Mouse (Mus musculus) heart, postnatal 0 days (tissue): Measurements from ENCODE around the gene 2010005H15Rik. TPM values are rescaled to one million over a fixed set of nuclear protein-coding genes. Genes with fewer than 3 reads are reported as not detected.
"Not testable (repeated sequence)": the region's sequence is repeated elsewhere in the genome, so short reads cannot be mapped to it uniquely, and the experiment has no call there.

ENCODE experiments used
- ATAC-seq: fragments of 200-750 bp; cut with Nextera tagmentation; 2 replicates; pipeline ENCODE4 v1.8.0; 2017; ENCODE audit warnings: low read depth, moderate number of reproducible peaks, moderate library complexity; ENCODE audit not compliant: insufficient read depth
- DNase-seq: peaks from one replicate; pipeline ENCODE4 v3.0.0-alpha.2; 2016; ENCODE audit warnings: low spot score
- H3K27ac ChIP-seq: fragments of 300-500 bp; sonication (generic); 2 replicates; pipeline ENCODE4 v1.5.1; 2014; ENCODE audit warnings: low read depth, mild to moderate bottlenecking
- H3K27me3 ChIP-seq: fragments of 300-500 bp; sonication (generic); 2 replicates; pipeline ENCODE4 v1.6.1; 2014; ENCODE audit warnings: low read length, mixed read lengths; ENCODE audit not compliant: control insufficient read depth, insufficient read depth
- H3K36me3 ChIP-seq: fragments of 300-500 bp; sonication (generic); replicated peaks from 2 replicates; pipeline ENCODE4 v1.6.1; 2014; ENCODE audit warnings: low read length, mixed read lengths; ENCODE audit not compliant: control insufficient read depth, insufficient read depth
- H3K4me1 ChIP-seq: fragments of 300-500 bp; sonication (generic); 2 replicates; pipeline ENCODE4 v1.6.1; 2014; ENCODE audit warnings: antibody characterized with exemption; ENCODE audit not compliant: control insufficient read depth, insufficient read depth
- H3K4me2 ChIP-seq: fragments of 300-500 bp; sonication (generic); 2 replicates; pipeline ENCODE4 v1.6.1; 2014; ENCODE audit warnings: low read depth, mild to moderate bottlenecking, low read length, moderate library complexity
- H3K4me3 ChIP-seq: fragments of 300-500 bp; sonication (generic); 2 replicates; pipeline ENCODE4 v1.5.1; 2014; ENCODE audit warnings: low read depth, low read length
- H3K9ac ChIP-seq: fragments of 300-500 bp; sonication (generic); replicated peaks from 2 replicates; pipeline ENCODE4 v1.6.1; 2014; ENCODE audit warnings: low read depth, low read length, mixed read lengths
- H3K9me3 ChIP-seq: fragments of 300-500 bp; sonication (generic); replicated peaks from 2 replicates; pipeline ENCODE4 v1.6.1; 2016; ENCODE audit warnings: low read length; ENCODE audit not compliant: control insufficient read depth
- CTCF ChIP-seq: IDR thresholded peaks from 2 replicates; pipeline ENCODE4 v1.5.1; 2016; ENCODE audit warnings: antibody characterized with exemption, control low read depth, low read depth
- EP300 ChIP-seq: IDR thresholded peaks from 2 replicates; pipeline ENCODE4 v1.6.1; 2016; ENCODE audit warnings: antibody characterized with exemption, low read depth
- WGBS: fragments of 180-500 bp; shearing (Covaris S2); extraction: QIAGEN DNeasy Blood & Tissue Kit; methylation state at CpG from one replicate; pipeline ENCODE4 v1.1.7; 2014; 5-methylcytosine and 5-hydroxymethylcytosine counted together
- polyA plus RNA-seq: library from polyadenylated mRNA; unstranded; fragments of >200 nt; fragmentation: Nextera tagmentation; extraction: Ambion mirVana; gene quantifications from 2 replicates; pipeline ENCODE4 v1.2.1, GENCODE M21; 2015
- total RNA-seq: library from RNA; depleted of rRNA; stranded (reverse); fragments of >200 nt; gene quantifications from 2 replicates; pipeline ENCODE4 v1.2.3, GENCODE M21; 2014; ENCODE audit warnings: low replicate concordance; rRNA removed

Gene 2010005H15Rik
- total and polyA plus RNA-seq, 2 experiments from 2014 or later, result 0.48 TPM; not detected in 1

DNA sequence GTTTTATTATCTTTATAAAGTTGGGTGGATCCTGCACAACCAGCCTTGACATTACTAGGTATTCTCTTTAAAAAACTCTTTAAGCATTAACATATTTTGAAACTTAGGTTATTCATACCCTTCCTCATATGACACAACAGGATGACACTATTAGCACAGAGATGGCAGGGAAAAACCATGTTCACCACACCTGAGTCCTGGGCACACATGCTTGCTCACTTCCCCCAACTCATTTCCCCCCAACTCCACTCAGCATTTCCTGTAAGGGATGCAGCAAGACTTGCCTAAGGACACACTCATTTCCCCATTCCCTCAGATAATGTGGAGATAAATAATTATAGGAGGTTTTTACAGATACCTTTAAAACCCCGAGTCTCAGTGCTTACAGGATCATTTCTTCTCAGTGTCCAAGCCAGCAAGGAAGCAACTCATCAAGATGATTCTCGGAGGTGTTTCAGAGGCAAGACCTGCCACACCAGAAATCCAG, 11.3 kb upstream of the 2010005H15Rik start, which contains the start of gene Gm5416:
Gene Gm5416 (plus strand): TSS at position 437 of the 487 bp plus-strand sequence.
- no peak for DNase-seq
- Histone ChIP-seq H3K4me2 (no peak within 1 kb of the TSS), H3K4me3 (no peak within 1 kb of the TSS), H3K36me3 (no peaks in the 10 kb centered on the region), H3K9ac (no peak within 1 kb of the TSS), H3K27me3 (no peaks in the 10 kb centered on the region), H3K27ac (no peak within 1 kb of the TSS), H3K4me1 (no peaks in the 10 kb centered on the region), H3K9me3 (no peaks in the 10 kb centered on the region)
- 62% methylated on average over 2 of the region's 2 CpGs for WGBS
- ATAC-seq, result no peak
- TF ChIP-seq CTCF (no peak), EP300 (no peak)

DNA sequence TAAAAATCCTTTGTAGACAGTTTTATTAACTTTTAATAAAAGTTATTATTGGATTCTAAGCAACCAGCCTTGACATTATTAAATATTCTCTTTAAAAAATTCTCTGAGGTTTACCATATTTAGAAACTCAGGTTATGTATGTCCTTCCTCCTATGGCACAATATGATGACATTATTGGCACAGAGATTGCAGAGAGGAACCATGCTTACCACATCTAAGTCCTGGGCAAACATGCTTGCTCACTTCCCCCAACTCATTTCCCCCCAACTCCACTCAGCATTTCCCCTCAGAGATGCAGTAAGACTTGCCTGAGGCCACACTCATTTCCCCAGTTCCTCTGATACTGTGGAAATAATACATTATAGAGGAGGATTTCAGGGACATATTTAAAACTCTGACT, 39.3 kb downstream of the 2010005H15Rik start:
- not testable (repeated sequence) for H3K4me1 ChIP-seq, H3K27ac ChIP-seq, DNase-seq, H3K9ac ChIP-seq, H3K4me3 ChIP-seq, H3K4me2 ChIP-seq, H3K36me3 ChIP-seq, H3K9me3 ChIP-seq, ATAC-seq, H3K27me3 ChIP-seq

DNA sequence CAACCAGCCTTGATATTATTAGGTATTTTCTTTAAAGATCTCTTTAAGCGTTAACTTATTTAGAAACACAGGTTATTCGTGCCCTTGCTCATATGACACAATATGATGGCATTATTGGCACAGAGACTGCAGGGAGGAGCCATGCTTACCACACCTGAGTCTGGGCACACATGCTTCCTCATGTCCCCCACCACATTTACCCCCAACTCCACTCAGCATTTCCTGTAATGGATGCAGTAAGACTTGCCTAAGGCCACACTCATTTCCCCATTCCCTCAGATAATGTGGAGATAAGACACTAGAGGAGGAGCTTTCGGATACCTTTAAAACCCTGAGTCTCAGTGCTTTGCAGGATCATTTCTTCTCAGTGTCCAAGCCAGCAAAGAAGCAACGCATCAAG, 55.5 kb downstream of the 2010005H15Rik start, which contains the start of gene Stfa1:
Gene Stfa1 (plus strand): TSS at position 156 of the 400 bp plus-strand sequence.
- not testable (repeated sequence) for H3K27me3 ChIP-seq, H3K4me3 ChIP-seq, H3K4me1 ChIP-seq, H3K4me2 ChIP-seq, ATAC-seq, DNase-seq, H3K9ac ChIP-seq, H3K9me3 ChIP-seq, H3K27ac ChIP-seq, H3K36me3 ChIP-seq
- 68% methylated on average over 4 of the region's 4 CpGs for WGBS

DNA sequence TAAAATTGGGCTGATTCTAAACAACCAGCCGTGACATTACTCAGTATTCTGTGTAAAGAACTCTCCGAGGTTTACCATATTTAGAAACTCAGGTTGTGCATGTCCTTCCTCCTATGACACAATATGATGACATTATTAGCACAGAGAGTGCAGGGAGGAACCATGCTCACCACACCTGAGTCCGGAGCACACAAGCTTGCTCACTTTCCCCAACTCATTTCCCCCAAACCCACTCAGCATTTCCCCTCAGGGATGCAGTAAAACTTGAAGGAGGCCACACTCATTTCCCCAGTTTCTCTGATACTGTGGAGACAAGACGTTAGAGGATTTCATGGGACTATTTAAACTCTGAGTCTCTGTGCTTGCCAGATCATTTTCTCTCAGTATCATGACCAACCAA, 67.9 kb downstream of the 2010005H15Rik start:
- no peak overlapping the region for H3K27ac ChIP-seq
- no peaks in the 10 kb centered on the region for H3K27me3 ChIP-seq
- ATAC-seq (no peak), DNase-seq (no peak)
- no peaks in the 10 kb centered on the region for H3K9me3 ChIP-seq
- TF ChIP-seq CTCF, result no peak
- no peak for TF ChIP-seq EP300
- WGBS, result 74% methylated on average over 4 of the region's 4 CpGs
- H3K4me2 ChIP-seq, result no peak overlapping the region
- H3K4me1 ChIP-seq, result no peaks in the 10 kb centered on the region
- no peaks in the 10 kb centered on the region for H3K36me3 ChIP-seq
- H3K4me3 ChIP-seq, result no peak overlapping the region
- no peak overlapping the region for H3K9ac ChIP-seq

Other genes starting within 250 kb of the 2010005H15Rik start
- 46.3 and 55.0 TPM in 2 replicates for gene Kpna1, start 242.7 kb upstream of the 2010005H15Rik start, total RNA-seq
- 29.4 and 37.3 TPM in 2 replicates for gene Kpna1, start 242.7 kb upstream of the 2010005H15Rik start, polyA plus RNA-seq
- gene Wdr5b, start 180.3 kb upstream of the 2010005H15Rik start, total RNA-seq, result 5.4 and 7.8 TPM in 2 replicates
- gene Wdr5b, start 180.3 kb upstream of the 2010005H15Rik start, polyA plus RNA-seq, result 5.8 and 6.8 TPM in 2 replicates
- gene Fam162a, start 149.9 kb upstream of the 2010005H15Rik start, total RNA-seq, result 126 and 370 TPM in 2 replicates
- 755 and 772 TPM in 2 replicates for gene Fam162a, start 149.9 kb upstream of the 2010005H15Rik start, polyA plus RNA-seq
- 20.9 and 28.4 TPM in 2 replicates for gene Ccdc58, start 149.8 kb upstream of the 2010005H15Rik start, total RNA-seq
- gene Ccdc58, start 149.8 kb upstream of the 2010005H15Rik start, polyA plus RNA-seq, result 79.2 and 82.6 TPM in 2 replicates
- not detected in 2 replicates for gene Csta1, start 90.2 kb upstream of the 2010005H15Rik start, total RNA-seq
- gene Csta1, start 90.2 kb upstream of the 2010005H15Rik start, polyA plus RNA-seq, result not detected in 2 replicates
- gene Stfa2l1, start 64.7 kb upstream of the 2010005H15Rik start, total RNA-seq, result 1.3 TPM in 1 of 2 replicates, not detected in the other
- 1.7 and 2.4 TPM in 2 replicates for gene Stfa2l1, start 64.7 kb upstream of the 2010005H15Rik start, polyA plus RNA-seq
- gene Gm5483, start 37.3 kb upstream of the 2010005H15Rik start, total RNA-seq, result not detected in 2 replicates
- gene Gm5483, start 37.3 kb upstream of the 2010005H15Rik start, polyA plus RNA-seq, result 3.1 and 4.5 TPM in 2 replicates
- gene Gm5416, start 11.1 kb upstream of the 2010005H15Rik start, total RNA-seq, result not detected in 2 replicates
- gene Gm5416, start 11.1 kb upstream of the 2010005H15Rik start, polyA plus RNA-seq, result 0.89 TPM in 2 replicates
- 2.0 and 13.4 TPM in 2 replicates for gene Stfa1, start 55.5 kb downstream of the 2010005H15Rik start, total RNA-seq
- 5.8 and 7.1 TPM in 2 replicates for gene Stfa1, start 55.5 kb downstream of the 2010005H15Rik start, polyA plus RNA-seq
- gene BC117090, start 112.9 kb downstream of the 2010005H15Rik start, total RNA-seq, result not detected in 2 replicates
- gene BC117090, start 112.9 kb downstream of the 2010005H15Rik start, polyA plus RNA-seq, result not detected in 2 replicates
- gene BC100530, start 146.3 kb downstream of the 2010005H15Rik start, total RNA-seq, result 12.9 TPM in 1 of 2 replicates, not detected in the other
- gene BC100530, start 146.3 kb downstream of the 2010005H15Rik start, polyA plus RNA-seq, result 4.7 TPM in 2 replicates
- gene Stfa2, start 187.0 kb downstream of the 2010005H15Rik start, total RNA-seq, result not detected in 2 replicates
- 1.4 and 1.8 TPM in 2 replicates for gene Stfa2, start 187.0 kb downstream of the 2010005H15Rik start, polyA plus RNA-seq
- not detected in 2 replicates for gene Stfa3, start 233.9 kb downstream of the 2010005H15Rik start, total RNA-seq
- 0.78 and 1.4 TPM in 2 replicates for gene Stfa3, start 233.9 kb downstream of the 2010005H15Rik start, polyA plus RNA-seq